8 mouse cellular contexts compared by ENCODE assay signal in the genomic region with DNA sequence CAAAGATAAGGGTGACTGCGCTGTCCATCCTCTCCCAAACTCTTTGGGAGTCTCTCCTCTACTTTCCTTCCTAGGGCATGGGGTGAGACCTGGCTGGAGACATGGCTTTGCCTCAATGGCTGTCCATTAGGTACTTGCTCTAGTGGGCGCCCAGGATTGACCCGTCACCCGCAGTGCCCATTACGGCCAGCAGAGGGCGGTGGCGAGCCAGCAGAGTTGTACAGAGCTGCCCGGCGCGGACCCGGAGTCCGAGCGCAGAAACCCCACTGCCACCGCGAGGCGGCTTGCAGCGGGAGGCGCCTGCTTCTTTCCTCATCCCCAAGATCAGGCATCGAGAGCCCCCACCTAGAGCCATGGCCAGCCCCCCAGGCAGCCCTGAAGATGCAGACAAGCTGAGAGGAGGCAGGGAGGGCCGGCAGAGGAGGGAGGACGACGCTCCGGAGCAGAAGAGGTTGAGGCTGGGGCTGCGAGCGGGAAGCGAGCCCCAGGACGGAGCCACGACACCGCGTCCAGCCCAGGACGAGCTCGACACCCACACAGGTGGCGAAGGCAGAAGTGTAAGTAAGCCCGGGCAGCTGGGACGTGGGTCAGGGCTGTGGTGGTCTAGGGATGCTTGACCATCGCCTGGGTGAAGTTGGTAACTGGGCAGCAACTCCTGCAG. TPM values are rescaled to one million over a fixed set of nuclear protein-coding genes. Genes with fewer than 3 reads are reported as not detected.
A peak's percentile ranks its signal among the peaks of the same experiment; 100 is the strongest.
DNase-seq lines count a peak whose midpoint lies in the region; ATAC-seq and TF ChIP-seq lines count a peak whose summit lies in the region.

No protein-coding gene starts in this region.

- ATAC-seq in forebrain, embryonic 12.5 days (ENCODE audit: low FRiP score): peak; percentile 83
- ATAC-seq in heart, postnatal 0 days (ENCODE audit: insufficient read depth, low read depth): peak; percentile 87
- peak; percentile 33; the same call in 1 of the 2 replicates for ATAC-seq in liver, embryonic 14.5 days (ENCODE audit: insufficient read depth)
- ATAC-seq in neural tube, embryonic 11.5 days (ENCODE audit: insufficient read depth, low FRiP score, low TSS enrichment): peak; percentile 86
- ATAC-seq in stomach, embryonic 16.5 days (ENCODE audit: insufficient read depth, low FRiP score): peak; percentile 75; the same call in 1 of the 2 replicates

- no peak overlapping the region for H3K27ac ChIP-seq in forebrain, embryonic 12.5 days
- no peak overlapping the region for H3K27ac ChIP-seq in heart, postnatal 0 days (ENCODE audit: low read depth)
- no peak overlapping the region for H3K27ac ChIP-seq in liver, embryonic 14.5 days
- no peak overlapping the region for H3K27ac ChIP-seq in neural tube, embryonic 11.5 days (ENCODE audit: low read depth, low read length)
- H3K27ac ChIP-seq in stomach, embryonic 16.5 days (ENCODE audit: low read length): no peak overlapping the region

- H3K27me3 ChIP-seq in forebrain, embryonic 12.5 days: peaks cover 17% of the 10 kb centered on the region
- H3K27me3 ChIP-seq in heart, postnatal 0 days (ENCODE audit: control insufficient read depth, insufficient read depth, low read length): peaks cover 20% of the 10 kb centered on the region
- no peaks in the 10 kb centered on the region for H3K27me3 ChIP-seq in liver, embryonic 14.5 days (ENCODE audit: control insufficient read depth, insufficient read depth, low read length)
- no peaks in the 10 kb centered on the region for H3K27me3 ChIP-seq in neural tube, embryonic 11.5 days (ENCODE audit: control insufficient read depth, insufficient read depth, low read length)
- H3K27me3 ChIP-seq in stomach, embryonic 16.5 days (ENCODE audit: control insufficient read depth, insufficient read depth, low read length): peaks cover 6% of the 10 kb centered on the region

- H3K4me1 ChIP-seq in forebrain, embryonic 12.5 days: peaks cover 6% of the 10 kb centered on the region
- H3K4me1 ChIP-seq in heart, postnatal 0 days (ENCODE audit: control insufficient read depth, insufficient read depth): no peaks in the 10 kb centered on the region
- no peaks in the 10 kb centered on the region for H3K4me1 ChIP-seq in liver, embryonic 14.5 days (replicated peaks; ENCODE audit: control insufficient read depth in 2 of 2, insufficient read depth in 2 of 2, low read length in 1 of 2)
- no peaks in the 10 kb centered on the region for H3K4me1 ChIP-seq in neural tube, embryonic 11.5 days (ENCODE audit: control insufficient read depth, insufficient read depth, low read length)
- H3K4me1 ChIP-seq in stomach, embryonic 16.5 days (ENCODE audit: control insufficient read depth, insufficient read depth, low read length): no peaks in the 10 kb centered on the region

- H3K4me3 ChIP-seq in forebrain, embryonic 12.5 days (replicated peaks): peak overlapping the region; percentile 48
- H3K4me3 ChIP-seq in heart, postnatal 0 days (ENCODE audit: low read depth, low read length): peak overlapping the region; percentile 38
- H3K4me3 ChIP-seq in liver, embryonic 14.5 days (ENCODE audit: insufficient read depth in 1 of 2, low read depth in 2 of 2, low read length in 2 of 2): no peak overlapping the region
- peak overlapping the region; percentile 33 for H3K4me3 ChIP-seq in neural tube, embryonic 11.5 days (ENCODE audit: low read depth, low read length)
- peak overlapping the region; percentile 38 for H3K4me3 ChIP-seq in stomach, embryonic 16.5 days (replicated peaks; ENCODE audit: low read length)

- H3K4me2 ChIP-seq in forebrain, embryonic 12.5 days: peak overlapping the region; percentile 93
- peak overlapping the region; percentile 66 for H3K4me2 ChIP-seq in heart, postnatal 0 days (ENCODE audit: low read depth, low read length)
- peak overlapping the region; percentile 40; the same call in 1 of the 2 replicates for H3K4me2 ChIP-seq in liver, embryonic 14.5 days (ENCODE audit: low read depth)
- H3K4me2 ChIP-seq in neural tube, embryonic 11.5 days (ENCODE audit: low read depth): peak overlapping the region; percentile 79
- H3K4me2 ChIP-seq in stomach, embryonic 16.5 days (ENCODE audit: low read depth, low read length): peak overlapping the region; percentile 65

- peak; percentile 86 to 88 for DNase-seq in CD8-positive naive resting alpha-beta T cell, adult 2 months (ENCODE audit: low read depth in 2 of 2, low spot score in 2 of 2)
- DNase-seq in c-Kit-positive CD71-positive TER-119-negative erythroid progenitor cells, embryonic 14.5 days (ENCODE audit: low read depth): peak; percentile 31
- peak; percentile 58 for DNase-seq in heart, postnatal 0 days (ENCODE audit: low spot score)
- DNase-seq in kidney, postnatal 36 days: peak; percentile 83 to 95
- DNase-seq in liver, embryonic 14.5 days (ENCODE audit: low read depth in 3 of 3, low spot score in 3 of 3): peak; percentile 17 to 26 (median 18)
- peak; percentile 91 for DNase-seq in neural tube, embryonic 11.5 days (ENCODE audit: low spot score)

- WGBS in forebrain, embryonic 12.5 days: under 1% methylated on average over 36 of the region's 36 CpGs
- 3% methylated on average over 36 of the region's 36 CpGs for WGBS in heart, postnatal 0 days
- WGBS in liver, embryonic 14.5 days (ENCODE audit: insufficient replicate concordance): 4% methylated on average over 36 of the region's 36 CpGs
- 1% methylated on average over 36 of the region's 36 CpGs for WGBS in neural tube, embryonic 11.5 days
- 2% methylated on average over 36 of the region's 36 CpGs for WGBS in stomach, embryonic 16.5 days

- no peaks in the 10 kb centered on the region for H3K9me3 ChIP-seq in forebrain, embryonic 12.5 days
- H3K9me3 ChIP-seq in heart, postnatal 0 days (replicated peaks; ENCODE audit: control insufficient read depth, low read length): no peaks in the 10 kb centered on the region
- no peaks in the 10 kb centered on the region for H3K9me3 ChIP-seq in liver, embryonic 14.5 days (ENCODE audit: control insufficient read depth, low read length)
- no peaks in the 10 kb centered on the region for H3K9me3 ChIP-seq in neural tube, embryonic 11.5 days (ENCODE audit: control insufficient read depth, low read length)
- no peaks in the 10 kb centered on the region for H3K9me3 ChIP-seq in stomach, embryonic 16.5 days (replicated peaks; ENCODE audit: control insufficient read depth, low read length)

- H3K9ac ChIP-seq in forebrain, embryonic 12.5 days: peak overlapping the region; percentile 69
- no peak overlapping the region for H3K9ac ChIP-seq in heart, postnatal 0 days (replicated peaks; ENCODE audit: low read depth, low read length)
- H3K9ac ChIP-seq in liver, embryonic 14.5 days (replicated peaks): no peak overlapping the region
- peak overlapping the region; percentile 61 for H3K9ac ChIP-seq in neural tube, embryonic 11.5 days (ENCODE audit: low read length)
- H3K9ac ChIP-seq in stomach, embryonic 16.5 days (ENCODE audit: low read length): peak overlapping the region; percentile 59

- TF ChIP-seq EP300 in heart, postnatal 0 days (IDR thresholded peaks at IDR 0.05; ENCODE audit: low read depth): no peak
- TF ChIP-seq EP300 in liver, embryonic 14.5 days (IDR thresholded peaks at IDR 0.05; ENCODE audit: low read depth): no peak

- H3K36me3 ChIP-seq in forebrain, embryonic 12.5 days (replicated peaks): no peaks in the 10 kb centered on the region
- no peaks in the 10 kb centered on the region for H3K36me3 ChIP-seq in heart, postnatal 0 days (replicated peaks; ENCODE audit: control insufficient read depth, insufficient read depth, low read length)
- no peaks in the 10 kb centered on the region for H3K36me3 ChIP-seq in liver, embryonic 14.5 days (replicated peaks; ENCODE audit: control insufficient read depth, insufficient read depth, low read depth)
- H3K36me3 ChIP-seq in neural tube, embryonic 11.5 days (ENCODE audit: control insufficient read depth, insufficient read depth, low read length): no peaks in the 10 kb centered on the region
- H3K36me3 ChIP-seq in stomach, embryonic 16.5 days (ENCODE audit: control insufficient read depth, insufficient read depth, low read length): no peaks in the 10 kb centered on the region

- peak; percentile 95 for TF ChIP-seq CTCF in heart, postnatal 0 days (IDR thresholded peaks at IDR 0.05; ENCODE audit: low read depth)
- TF ChIP-seq CTCF in liver, embryonic 14.5 days (IDR thresholded peaks at IDR 0.05; ENCODE audit: low read depth): peak; percentile 99

RNA-seq across cellular contexts. Expression of a gene that starts 50.9 kb away (rescaled TPM):
- polyA plus RNA-seq in forebrain, embryonic 12.5 days (2016; fragmentation: Nextera tagmentation; extraction: Ambion mirVana): 10.2 and 11.2 TPM in 2 replicates
- 26.4 and 44.2 TPM in 2 replicates for total RNA-seq in heart, postnatal 0 days (2014; rRNA removed; ENCODE audit: low replicate concordance)
- polyA plus RNA-seq in heart, postnatal 0 days (2015; fragmentation: Nextera tagmentation; extraction: Ambion mirVana): 20.2 and 23.3 TPM in 2 replicates
- polyA plus RNA-seq in liver, embryonic 14.5 days (2012; rRNA removed): 10.7 and 16.3 TPM in 2 replicates
- polyA plus RNA-seq in liver, embryonic 14.5 days (2014; fragmentation: Nextera tagmentation; extraction: Ambion mirVana): 9.9 and 12.3 TPM in 2 replicates
- polyA plus RNA-seq in neural tube, embryonic 11.5 days (2014; fragmentation: Nextera tagmentation; extraction: Ambion mirVana): 10.6 and 15.2 TPM in 2 replicates
- 32.4 and 35.1 TPM in 2 replicates for polyA plus RNA-seq in stomach, embryonic 16.5 days (2015; fragmentation: Nextera tagmentation; extraction: Ambion mirVana)

Comparison
In these comparisons a context has a peak if more than half of its experiments do, and no peak if none do; other contexts are left out.
1. DNase-seq: peak in every context shown above with its lines; median percentile 91 in neural tube, embryonic 11.5 days; 89 in kidney, postnatal 36 days; 87 in CD8-positive naive resting alpha-beta T cell, adult 2 months; 58 in heart, postnatal 0 days; 31 in c-Kit-positive CD71-positive TER-119-negative erythroid progenitor cells, embryonic 14.5 days; 18 in liver, embryonic 14.5 days.
2. ATAC-seq: peak in every context shown above with its lines; median percentile 87 in heart, postnatal 0 days; 86 in neural tube, embryonic 11.5 days; 83 in forebrain, embryonic 12.5 days; 75 in stomach, embryonic 16.5 days; 33 in liver, embryonic 14.5 days.
3. H3K4me2 ChIP-seq: peak in every context shown above with its lines; median percentile 93 in forebrain, embryonic 12.5 days; 79 in neural tube, embryonic 11.5 days; 66 in heart, postnatal 0 days; 65 in stomach, embryonic 16.5 days; 40 in liver, embryonic 14.5 days.
4. H3K4me3 ChIP-seq: peak in forebrain, embryonic 12.5 days (single experiment), heart, postnatal 0 days (single experiment), neural tube, embryonic 11.5 days (single experiment) and stomach, embryonic 16.5 days (single experiment); none in liver, embryonic 14.5 days (0 of 2).
5. H3K9ac ChIP-seq: peak in forebrain, embryonic 12.5 days (single experiment), neural tube, embryonic 11.5 days (single experiment) and stomach, embryonic 16.5 days (single experiment); none in heart, postnatal 0 days (single experiment) and liver, embryonic 14.5 days (single experiment).